10 mouse cellular contexts compared by ENCODE assay signal in genomic region chr9:51961190-51961909, GRCm38 (mm10). TPM values are rescaled to one million over a fixed set of nuclear protein-coding genes. Genes with fewer than 3 reads are reported as not detected.
DNase-seq lines count a peak whose midpoint lies in the region; ATAC-seq lines count a peak whose summit lies in the region.
"Had no signal": no experiment of that assay in that cellular context is flagged by ENCODE, and none has a peak within 500 bp of the region (broad histone marks: within the 10 kb centered on the region; RNA-seq: fewer than 3 reads in every experiment).

No protein-coding gene starts in this region.

- intact Hi-C loops in gastrocnemius, postnatal 14 days (cut with DNase I; ENCODE audit: low total_unique reads) = no loop called here

- no peak for ATAC-seq in CD4-positive, CD25-positive, alpha-beta regulatory T cell, adult 4 months
- no peak for ATAC-seq in hindbrain, embryonic 14.5 days (ENCODE audit: low FRiP score)
- no peak for ATAC-seq in hindbrain, embryonic 11.5 days (ENCODE audit: low FRiP score)

- peak overlapping the region; percentile 2; the same call in 1 of the 2 replicates for H3K9ac ChIP-seq in hindbrain, embryonic 14.5 days
- no peak overlapping the region for H3K9ac ChIP-seq in hindbrain, embryonic 11.5 days (ENCODE audit: low read depth, low read length)
- H3K9ac ChIP-seq: liver, embryonic 14.5 days had no signal

- no peak overlapping the region for H3K27ac ChIP-seq in hindbrain, embryonic 14.5 days
- no peak overlapping the region for H3K27ac ChIP-seq in hindbrain, embryonic 11.5 days (ENCODE audit: low read depth, low read length)
- H3K27ac ChIP-seq: liver, embryonic 14.5 days had no signal

- H3K4me1 ChIP-seq in hindbrain, embryonic 14.5 days (replicated peaks; ENCODE audit: control insufficient read depth, insufficient read depth, low read length) = peaks cover 11% of the 10 kb centered on the region
- H3K4me1 ChIP-seq in hindbrain, embryonic 11.5 days (replicated peaks; ENCODE audit: control insufficient read depth, insufficient read depth, low read length) = no peaks in the 10 kb centered on the region

- 60% methylated on average over 6 of the region's 6 CpGs for WGBS in hindbrain, embryonic 14.5 days
- WGBS in hindbrain, embryonic 11.5 days = 64% methylated on average over 6 of the region's 6 CpGs

- peaks cover 3% of the 10 kb centered on the region; the same call in 1 of the 2 replicates for H3K36me3 ChIP-seq in hindbrain, embryonic 14.5 days (replicated peaks; ENCODE audit: control insufficient read depth, insufficient read depth)
- H3K36me3 ChIP-seq in hindbrain, embryonic 11.5 days (ENCODE audit: control insufficient read depth, insufficient read depth, low read length) = no peaks in the 10 kb centered on the region

- no peaks in the 10 kb centered on the region for H3K9me3 ChIP-seq in hindbrain, embryonic 14.5 days (ENCODE audit: control insufficient read depth, low read length)
- no peaks in the 10 kb centered on the region for H3K9me3 ChIP-seq in hindbrain, embryonic 11.5 days (ENCODE audit: control insufficient read depth, low read length)

- DNase-seq in CD4-positive, CD25-positive, alpha-beta regulatory T cell, adult 2 months (ENCODE audit: low read depth, low spot score) = peak; percentile 17
- no peak for DNase-seq in hindbrain, embryonic 14.5 days (ENCODE audit: low spot score)
- DNase-seq in hindbrain, embryonic 11.5 days (ENCODE audit: low spot score) = no peak
- DNase-seq in thymus, postnatal 10 days (ENCODE audit: low spot score in 2 of 2) = peak; percentile 20 to 25
- DNase-seq in thymus, postnatal 25 days = no peak
- DNase-seq in spleen, adult 12 weeks (ENCODE audit: low spot score) = no peak
- no peak for DNase-seq in gastrocnemius, postnatal 14 days
- DNase-seq: cerebellum, adult 9-10 months had no signal

- H3K27me3 ChIP-seq in hindbrain, embryonic 14.5 days (ENCODE audit: control insufficient read depth, insufficient read depth, low read length) = no peaks in the 10 kb centered on the region
- H3K27me3 ChIP-seq in hindbrain, embryonic 11.5 days (ENCODE audit: control insufficient read depth, insufficient read depth, low read length) = no peaks in the 10 kb centered on the region

- no peak overlapping the region for H3K4me3 ChIP-seq in hindbrain, embryonic 14.5 days (replicated peaks; ENCODE audit: low read length)
- no peak overlapping the region for H3K4me3 ChIP-seq in hindbrain, embryonic 11.5 days (ENCODE audit: low read depth, low read length)

- H3K4me2 ChIP-seq in hindbrain, embryonic 14.5 days (replicated peaks) = peak overlapping the region; percentile 80
- no peak overlapping the region for H3K4me2 ChIP-seq in hindbrain, embryonic 11.5 days (replicated peaks; ENCODE audit: low read depth, low read length)

RNA-seq across cellular contexts. Expression of gene Fdx1, which starts 2.0 kb away (rescaled TPM):
- 10 to 100 TPM in 1 of 2 experiments, 1 to 10 TPM in 1; 9.2 to 12.9 TPM for polyA plus RNA-seq in CD4-positive, CD25-positive, alpha-beta regulatory T cell, adult 4 months (2017; shearing (Covaris generic))
- polyA plus RNA-seq in hindbrain, embryonic 14.5 days (2014; fragmentation: Nextera tagmentation; extraction: Ambion mirVana) = 40.8 and 46.1 TPM in 2 replicates
- polyA plus RNA-seq in hindbrain, embryonic 11.5 days (2014; fragmentation: Nextera tagmentation; extraction: Ambion mirVana) = 53.0 and 55.3 TPM in 2 replicates
- total RNA-seq in gastrocnemius, postnatal 14 days (2021) = 10 to 100 TPM; 36.7 to 42.8 TPM

Comparison
In these comparisons a context has a peak if more than half of its experiments do, and no peak if none do; other contexts are left out.
1. DNase-seq: peak in CD4-positive, CD25-positive, alpha-beta regulatory T cell, adult 2 months (single experiment) and thymus, postnatal 10 days (2 of 2); none in hindbrain, embryonic 14.5 days (single experiment), hindbrain, embryonic 11.5 days (single experiment), thymus, postnatal 25 days (single experiment), spleen, adult 12 weeks (single experiment) and gastrocnemius, postnatal 14 days (single experiment).